Mouse (Mus musculus) lung, embryonic 14.5 days (tissue): Measurements from ENCODE around the gene Isg20l2. TPM values are rescaled to one million over a fixed set of nuclear protein-coding genes. Genes with fewer than 3 reads are reported as not detected.
"Not testable (repeated sequence)": the region's sequence is repeated elsewhere in the genome, so short reads cannot be mapped to it uniquely, and the experiment has no call there.

Source experiments
- ATAC-seq: fragments of 200-750 bp; cut with Nextera tagmentation; 2 replicates; pipeline ENCODE4 v1.8.0; 2017; ENCODE audit warnings: mild to moderate bottlenecking, moderate TSS enrichment, moderate library complexity; ENCODE audit not compliant: insufficient read depth
- DNase-seq: peaks from one replicate; pipeline ENCODE4 v3.0.0-alpha.2; 2015
- H3K27ac ChIP-seq: fragments of 300-500 bp; sonication (generic); 2 replicates; pipeline ENCODE4 v1.5.1; 2014; ENCODE audit warnings: low read depth, mild to moderate bottlenecking, moderate library complexity
- H3K27me3 ChIP-seq: fragments of 300-500 bp; sonication (generic); 2 replicates; pipeline ENCODE4 v1.6.1; 2014; ENCODE audit warnings: low read length, control low read depth; ENCODE audit not compliant: insufficient read depth
- H3K36me3 ChIP-seq: fragments of 300-500 bp; sonication (generic); 2 replicates; pipeline ENCODE4 v1.6.1; 2014; ENCODE audit warnings: control low read depth; ENCODE audit not compliant: insufficient read depth
- H3K4me1 ChIP-seq: fragments of 300-500 bp; sonication (generic); 2 replicates; pipeline ENCODE4 v1.6.1; 2014; ENCODE audit warnings: antibody characterized with exemption, control low read depth; ENCODE audit not compliant: insufficient read depth
- H3K4me2 ChIP-seq: fragments of 300-500 bp; sonication (generic); 2 replicates; pipeline ENCODE4 v1.6.1; 2014; ENCODE audit warnings: mild to moderate bottlenecking
- H3K4me3 ChIP-seq: fragments of 300-500 bp; sonication (generic); 2 replicates; pipeline ENCODE4 v1.5.1; 2014; ENCODE audit warnings: low read depth, low read length
- H3K9ac ChIP-seq: fragments of 300-500 bp; sonication (generic); 2 replicates; pipeline ENCODE4 v1.6.1; 2014
- H3K9me3 ChIP-seq: fragments of 300-500 bp; sonication (generic); 2 replicates; pipeline ENCODE4 v1.6.1; 2016; ENCODE audit warnings: low read depth, low read length, control low read depth
- CTCF ChIP-seq: IDR thresholded peaks from 2 replicates; pipeline ENCODE4 v1.5.1; 2016; ENCODE audit warnings: antibody characterized with exemption, low read depth
- WGBS: fragments of 180-500 bp; shearing (Covaris S2); extraction: QIAGEN DNeasy Blood & Tissue Kit; methylation state at CpG from one replicate; pipeline ENCODE4 v1.1.7; 2014; 5-methylcytosine and 5-hydroxymethylcytosine counted together
- polyA plus RNA-seq: library from polyadenylated mRNA; unstranded; fragments of >200 nt; fragmentation: Nextera tagmentation; extraction: Ambion mirVana; gene quantifications from 2 replicates; pipeline ENCODE4 v1.2.1, GENCODE M21; 2014

Gene Isg20l2
- polyA plus RNA-seq, 1 experiment from 2014 or later = 50.5 TPM

- 0 out of 2 replicates have a peak, but pooled peaks have one; percentile 6 for TF ChIP-seq CTCF
- 79% methylated on average over 4 of the region's 4 CpGs for WGBS
- H3K4me2 ChIP-seq = not testable (repeated sequence)
Observed at GRCm38 (mm10) chr3:87887400-87887799, 42.7 kb upstream of the Isg20l2 start.

GRCm38 (mm10) chr3:87891481-87891880 lies 38.6 kb upstream of the Isg20l2 start:
- no peaks in the 10 kb centered on the region for H3K4me1 ChIP-seq
- no peak for TF ChIP-seq CTCF
- no peak overlapping the region for H3K9ac ChIP-seq
- ATAC-seq = no peak
- WGBS = 62% methylated on average over 3 of the region's 3 CpGs
- H3K27ac ChIP-seq = no peak overlapping the region
- no peaks in the 10 kb centered on the region for H3K36me3 ChIP-seq
- DNase-seq = no peak
- H3K4me3 ChIP-seq = no peak overlapping the region
- no peaks in the 10 kb centered on the region for H3K9me3 ChIP-seq
- H3K4me2 ChIP-seq = no peak overlapping the region
- no peaks in the 10 kb centered on the region for H3K27me3 ChIP-seq

More at GRCm38 (mm10) chr3:87887400-87887799, 42.7 kb upstream of the Isg20l2 start:
- not testable (repeated sequence) for ATAC-seq, H3K4me1 ChIP-seq, H3K36me3 ChIP-seq, H3K27me3 ChIP-seq, H3K27ac ChIP-seq, DNase-seq, H3K9me3 ChIP-seq, H3K4me3 ChIP-seq, H3K9ac ChIP-seq

- DNase-seq (no peak), ATAC-seq (no peak)
- WGBS = 68% methylated on average over 3 of the region's 3 CpGs
Observed at GRCm38 (mm10) chr3:87893367-87893905, 36.7 kb upstream of the Isg20l2 start.

GRCm38 (mm10) chr3:87899266-87899665 lies 30.8 kb upstream of the Isg20l2 start:
- ATAC-seq (no peak), DNase-seq (no peak)
- 63% methylated on average over 3 of the region's 3 CpGs for WGBS
- Histone ChIP-seq H3K27ac (no peak overlapping the region), H3K9me3 (no peaks in the 10 kb centered on the region), H3K36me3 (no peaks in the 10 kb centered on the region), H3K4me1 (no peaks in the 10 kb centered on the region), H3K4me3 (no peak overlapping the region), H3K4me2 (no peak overlapping the region), H3K9ac (no peak overlapping the region), H3K27me3 (no peaks in the 10 kb centered on the region)
- TF ChIP-seq CTCF = no peak

More at GRCm38 (mm10) chr3:87893367-87893905, 36.7 kb upstream of the Isg20l2 start:
- Histone ChIP-seq H3K27me3 (no peaks in the 10 kb centered on the region), H3K27ac (no peak overlapping the region), H3K4me3 (no peak overlapping the region), H3K9ac (no peak overlapping the region), H3K36me3 (no peaks in the 10 kb centered on the region), H3K9me3 (no peaks in the 10 kb centered on the region), H3K4me2 (no peak overlapping the region), H3K4me1 (no peaks in the 10 kb centered on the region)
- TF ChIP-seq CTCF = no peak

GRCm38 (mm10) chr3:87899776-87900175 lies 30.3 kb upstream of the Isg20l2 start:
- Histone ChIP-seq H3K9ac (no peak overlapping the region), H3K4me2 (no peak overlapping the region), H3K4me1 (no peaks in the 10 kb centered on the region), H3K27ac (no peak overlapping the region), H3K27me3 (no peaks in the 10 kb centered on the region), H3K9me3 (no peaks in the 10 kb centered on the region), H3K36me3 (no peaks in the 10 kb centered on the region), H3K4me3 (no peak overlapping the region)
- 71% methylated on average over 3 of the region's 3 CpGs for WGBS
- ATAC-seq (no peak), DNase-seq (no peak)
- TF ChIP-seq CTCF = no peak

- Histone ChIP-seq H3K27ac (no peak overlapping the region), H3K36me3 (no peaks in the 10 kb centered on the region), H3K4me1 (no peaks in the 10 kb centered on the region), H3K27me3 (no peaks in the 10 kb centered on the region), H3K4me2 (no peak overlapping the region), H3K9me3 (no peaks in the 10 kb centered on the region), H3K4me3 (no peak overlapping the region), H3K9ac (no peak overlapping the region)
- 17% methylated on average over 1 of the region's 1 CpGs for WGBS
- no peak for TF ChIP-seq CTCF
- ATAC-seq (no peak), DNase-seq (no peak)
Observed at GRCm38 (mm10) chr3:87901036-87901624, 29.0 kb upstream of the Isg20l2 start.

GRCm38 (mm10) chr3:87901959-87902358 lies 28.2 kb upstream of the Isg20l2 start:
- H3K36me3 ChIP-seq, H3K4me2 ChIP-seq, H3K9ac ChIP-seq, DNase-seq, H3K9me3 ChIP-seq, H3K4me3 ChIP-seq, ATAC-seq, H3K4me1 ChIP-seq, H3K27me3 ChIP-seq, H3K27ac ChIP-seq: not testable (repeated sequence)
- WGBS = 76% methylated on average over 6 of the region's 6 CpGs
